Mouse (Mus musculus): ENCODE results near the gene Pparg. TPM values are rescaled to one million over a fixed set of nuclear protein-coding genes. Genes with fewer than 3 reads are reported as not detected.

Gene Pparg
- polyA plus RNA-seq (2017; shearing (Covaris generic)) = under 1 TPM; 0.43 to 0.99 (median 0.54) TPM

- ATAC-seq = no peak
These were observed at the start of gene Pparg for GRCm38 (mm10) chr6:115360776-115361605. TSS of gene Pparg (plus strand) at chr6:115360951.

GRCm38 (mm10) chr6:115312780-115313179, 48.0 kb upstream of the Pparg start:
- no peak for ATAC-seq

GRCm38 (mm10) chr6:115313235-115313738, 47.5 kb upstream of the Pparg start:
- ATAC-seq = no peak

- no peak for ATAC-seq
These were observed 46.8 kb upstream of the Pparg start for GRCm38 (mm10) chr6:115313910-115314309.

- ATAC-seq = no peak
These were observed 45.0 kb upstream of the Pparg start for GRCm38 (mm10) chr6:115315770-115316169.

GRCm38 (mm10) chr6:115316811-115317221, 43.9 kb upstream of the Pparg start:
- no peak for ATAC-seq

- ATAC-seq = no peak
These were observed 41.9 kb upstream of the Pparg start for GRCm38 (mm10) chr6:115318811-115319210.

GRCm38 (mm10) chr6:115319686-115320085, 41.1 kb upstream of the Pparg start:
- ATAC-seq = no peak

GRCm38 (mm10) chr6:115320927-115321714, 39.6 kb upstream of the Pparg start:
- ATAC-seq = no peak

- ATAC-seq = no peak
These were observed 38.8 kb upstream of the Pparg start for GRCm38 (mm10) chr6:115321883-115322351.

GRCm38 (mm10) chr6:115322956-115323355, 37.8 kb upstream of the Pparg start:
- ATAC-seq = no peak

GRCm38 (mm10) chr6:115330964-115331363, 29.8 kb upstream of the Pparg start:
- ATAC-seq = no peak

GRCm38 (mm10) chr6:115333099-115333694, 27.6 kb upstream of the Pparg start:
- ATAC-seq = no peak

- ATAC-seq = no peak
These were observed 25.2 kb upstream of the Pparg start for GRCm38 (mm10) chr6:115335536-115335935.

GRCm38 (mm10) chr6:115340084-115340483, 20.7 kb upstream of the Pparg start:
- no peak for ATAC-seq

- no peak for ATAC-seq
These were observed 17.7 kb upstream of the Pparg start for GRCm38 (mm10) chr6:115343096-115343495.

GRCm38 (mm10) chr6:115343570-115343969, 17.2 kb upstream of the Pparg start:
- no peak for ATAC-seq

GRCm38 (mm10) chr6:115344101-115344500, 16.6 kb upstream of the Pparg start:
- no peak for ATAC-seq

GRCm38 (mm10) chr6:115344513-115344912, 16.2 kb upstream of the Pparg start:
- no peak for ATAC-seq

- ATAC-seq = no peak
These were observed 15.7 kb upstream of the Pparg start for GRCm38 (mm10) chr6:115345013-115345412.

- no peak for ATAC-seq
These were observed 10.9 kb upstream of the Pparg start for GRCm38 (mm10) chr6:115349641-115350464.
